Mouse (Mus musculus): ENCODE data around the gene Hist2h4. TPM values are rescaled to one million over a fixed set of nuclear protein-coding genes. Genes with fewer than 3 reads are reported as not detected.
"Not testable (repeated sequence)": the region's sequence is repeated elsewhere in the genome, so short reads cannot be mapped to it uniquely, and the experiment has no call there.

The Hist2h4 gene
- total RNA-seq (2017) = 51.9 and 61.8 TPM in 2 replicates

DNA sequence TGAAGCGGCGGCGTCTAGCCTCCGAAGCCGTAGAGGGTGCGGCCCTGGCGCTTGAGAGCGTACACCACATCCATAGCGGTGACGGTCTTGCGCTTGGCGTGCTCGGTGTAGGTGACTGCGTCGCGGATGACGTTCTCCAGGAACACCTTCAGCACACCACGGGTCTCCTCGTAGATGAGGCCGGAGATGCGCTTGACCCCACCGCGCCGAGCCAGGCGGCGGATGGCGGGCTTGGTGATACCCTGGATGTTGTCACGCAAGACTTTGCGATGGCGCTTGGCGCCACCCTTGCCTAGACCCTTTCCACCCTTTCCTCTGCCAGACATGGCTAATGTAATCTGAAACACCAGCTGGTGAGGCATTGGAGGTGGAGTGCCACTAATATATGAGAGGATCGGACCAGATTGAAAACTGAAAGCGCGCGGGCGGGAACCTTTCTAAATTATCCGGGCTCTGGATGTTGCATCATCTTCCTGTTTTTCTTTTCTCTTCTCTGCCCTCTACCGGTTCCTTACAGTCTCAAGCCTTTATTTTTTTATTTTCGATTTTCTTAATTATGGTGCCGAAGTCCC lies at the start of gene Hist2h4:
Gene Hist2h4, minus strand, starts transcription at position 333 of the 572 bp plus-strand sequence.
- peak; percentile 74 for ATAC-seq (ENCODE audit: extremely low read depth, insufficient number of reproducible peaks, low FRiP score, poor library complexity, severe bottlenecking)

DNA sequence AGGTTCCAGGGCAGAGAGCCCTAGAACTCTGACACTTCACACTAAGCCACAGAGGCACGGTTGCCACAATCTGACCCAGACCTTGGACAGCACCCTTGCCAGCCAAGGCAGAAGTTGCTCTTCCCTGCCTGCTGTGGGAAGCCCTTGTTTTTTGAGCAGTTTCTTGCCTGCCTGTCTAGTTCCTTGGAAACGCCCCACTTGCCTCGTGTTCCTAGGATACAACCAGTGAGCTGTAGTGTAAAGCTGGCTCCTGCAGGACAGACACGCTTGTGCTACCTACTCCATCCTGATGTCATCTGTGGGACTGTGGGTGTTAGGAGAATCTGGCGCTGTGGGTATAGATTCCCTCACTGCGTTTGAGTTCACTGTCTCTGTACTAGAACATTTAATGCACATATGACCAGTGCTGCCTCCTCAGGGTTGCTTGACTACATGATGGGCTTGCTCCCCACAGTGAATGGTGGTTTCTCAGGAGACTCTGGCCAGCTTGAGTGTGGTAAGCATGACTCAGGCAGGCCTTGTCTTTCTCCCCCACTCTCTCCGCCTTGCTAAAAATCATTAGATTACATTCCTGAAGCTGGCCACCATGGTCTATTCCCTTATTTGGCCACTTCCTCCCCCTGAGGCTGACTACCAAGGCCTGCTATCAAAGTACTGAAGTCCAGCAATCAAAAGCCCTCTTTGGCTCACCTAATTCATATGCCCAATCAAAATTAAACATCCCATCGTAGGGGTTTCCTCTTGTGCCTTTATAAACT lies 49.4 kb upstream of the Hist2h4 start:
- ATAC-seq (ENCODE audit: extremely low read depth, insufficient number of reproducible peaks, low FRiP score, poor library complexity, severe bottlenecking) = no peak

DNA sequence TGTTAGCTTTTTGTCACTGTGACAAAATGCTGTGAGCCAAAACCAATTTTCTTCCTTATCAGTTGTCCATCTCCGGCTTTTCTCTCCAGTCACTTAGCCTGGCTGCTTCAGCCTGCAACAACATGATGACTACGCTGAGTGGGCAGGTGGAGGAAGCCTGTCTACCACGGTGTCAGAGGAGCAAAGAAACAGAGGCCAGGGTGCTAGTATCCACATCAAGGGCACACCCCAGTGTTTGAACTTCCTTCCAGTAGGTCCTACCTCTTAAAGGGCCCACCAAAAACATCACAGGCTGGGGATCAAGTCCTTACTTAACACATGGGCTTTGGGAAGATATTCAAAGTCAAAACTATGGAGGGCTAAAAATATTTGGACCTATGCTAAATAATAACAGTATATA lies 46.3 kb upstream of the Hist2h4 start:
- ATAC-seq (ENCODE audit: extremely low read depth, insufficient number of reproducible peaks, low FRiP score, poor library complexity, severe bottlenecking) = no peak

DNA sequence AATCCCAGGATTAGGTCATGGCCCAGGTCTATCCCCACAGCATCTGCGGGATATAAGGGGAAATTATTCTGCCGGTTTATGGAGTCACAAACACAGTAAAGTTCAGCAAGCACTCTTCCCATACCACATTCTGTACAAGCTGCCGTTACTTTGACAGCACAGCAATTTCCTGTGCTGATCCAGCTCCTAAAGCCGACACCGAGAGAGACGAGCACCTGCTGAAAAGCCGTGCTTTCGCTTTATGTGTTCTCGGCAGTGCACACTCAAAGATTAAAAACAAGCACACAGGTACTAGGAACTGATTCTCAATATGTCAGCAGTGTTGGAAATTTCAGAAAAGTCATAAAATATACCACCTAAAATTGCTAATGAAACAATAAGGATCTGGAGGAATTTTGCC lies 43.4 kb upstream of the Hist2h4 start:
- no peak for ATAC-seq (ENCODE audit: extremely low read depth, insufficient number of reproducible peaks, low FRiP score, poor library complexity, severe bottlenecking)

DNA sequence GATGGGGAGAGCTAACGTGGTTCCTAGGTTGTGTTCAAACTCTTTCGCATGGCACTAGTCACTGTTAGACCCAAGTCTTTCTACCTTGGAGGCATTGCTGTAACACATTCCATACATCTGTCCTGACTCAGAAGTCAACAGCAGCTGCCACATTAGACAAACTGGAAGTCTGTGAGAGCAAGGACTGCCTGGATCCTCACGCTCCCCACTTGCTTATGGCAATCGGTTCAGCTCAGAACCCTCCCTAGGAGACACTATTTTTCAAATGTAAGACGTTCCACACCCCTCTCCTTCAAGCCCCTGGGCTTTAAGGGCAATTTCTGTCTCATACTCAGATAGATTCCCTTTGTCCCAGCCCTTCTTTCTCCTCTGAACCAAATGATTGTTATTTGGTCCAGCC lies 39.0 kb upstream of the Hist2h4 start:
- no peak for ATAC-seq (ENCODE audit: extremely low read depth, insufficient number of reproducible peaks, low FRiP score, poor library complexity, severe bottlenecking)

DNA sequence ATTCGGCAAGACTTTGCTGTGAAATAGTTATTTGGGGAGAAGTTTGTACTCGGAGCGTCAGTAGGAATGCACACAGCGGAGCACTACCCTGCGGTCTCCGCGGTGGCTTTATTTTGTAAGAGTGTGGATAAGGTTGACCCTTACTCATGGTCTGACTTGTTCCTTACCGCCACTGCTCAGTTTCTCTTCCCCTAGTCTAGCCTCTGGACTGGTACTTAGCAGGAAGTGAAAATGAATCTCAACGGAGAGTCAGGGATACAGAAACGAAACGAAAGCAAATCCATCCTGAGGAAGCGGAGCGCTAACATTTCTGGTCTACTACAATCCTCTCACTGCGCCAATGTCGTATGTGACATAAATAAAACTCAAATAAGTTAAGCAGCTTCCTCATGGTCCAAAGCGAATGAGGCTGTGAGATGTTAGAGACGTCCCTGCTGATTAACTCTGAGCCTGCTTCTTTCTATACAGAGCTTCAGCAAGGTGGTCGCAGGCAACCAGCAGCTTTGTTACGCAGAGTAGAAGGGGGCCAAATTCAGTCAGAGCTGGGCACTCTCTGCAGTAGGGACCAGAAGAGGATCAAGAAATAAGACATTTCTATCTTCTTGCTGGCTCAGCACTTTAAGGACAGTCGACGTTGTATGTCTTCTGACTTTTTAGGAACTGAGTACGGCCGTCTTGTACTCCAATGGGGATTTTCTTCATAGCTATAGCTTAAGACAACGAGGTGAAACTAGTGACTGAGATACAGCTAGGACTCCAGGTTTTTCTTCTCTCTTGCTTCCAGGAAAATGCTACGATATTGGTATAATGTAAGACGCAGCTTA lies 37.8 kb upstream of the Hist2h4 start:
- ATAC-seq (ENCODE audit: extremely low read depth, insufficient number of reproducible peaks, low FRiP score, poor library complexity, severe bottlenecking) = peak; percentile 33; the same call in 1 of the 2 replicates

DNA sequence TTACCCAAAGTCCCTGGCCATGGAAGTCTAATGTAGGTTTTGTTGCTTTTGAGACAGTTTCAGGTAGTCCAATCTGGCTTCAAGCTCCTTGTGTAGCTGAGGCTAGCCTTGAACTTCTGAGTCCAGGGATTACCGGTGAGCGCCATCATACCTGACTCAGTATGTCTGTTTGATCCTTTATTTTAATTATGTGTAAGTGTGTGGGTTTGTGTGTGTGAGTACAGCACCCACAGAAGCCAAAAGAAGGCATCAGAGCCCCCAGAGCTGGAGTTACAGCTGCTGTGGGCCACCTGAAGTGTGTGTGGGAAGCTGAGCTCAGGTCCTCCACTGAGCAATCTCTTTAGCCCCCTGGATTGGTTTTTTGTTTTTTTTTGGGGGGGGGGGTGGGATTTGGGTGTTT lies 36.5 kb upstream of the Hist2h4 start:
- no peak for ATAC-seq (ENCODE audit: extremely low read depth, insufficient number of reproducible peaks, low FRiP score, poor library complexity, severe bottlenecking)

DNA sequence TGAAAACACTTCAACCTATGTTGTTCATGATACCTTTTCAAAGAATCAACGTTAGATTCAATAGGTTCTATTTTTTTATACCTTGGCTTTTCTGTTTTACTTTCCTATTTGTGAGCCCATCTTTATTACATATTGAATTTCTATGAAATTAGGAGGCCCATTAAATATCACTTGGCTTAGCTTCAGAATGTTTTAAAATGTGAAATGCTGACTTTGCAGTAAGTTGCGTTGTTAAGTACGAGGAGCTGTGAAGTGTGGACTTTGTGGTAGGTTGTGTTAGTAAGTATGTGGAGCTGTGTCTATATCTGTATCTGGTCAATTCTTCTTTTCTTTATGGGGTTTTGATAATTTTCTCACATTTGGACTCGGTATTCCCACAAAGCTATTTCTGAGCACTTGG lies 35.2 kb upstream of the Hist2h4 start:
- no peak for ATAC-seq (ENCODE audit: extremely low read depth, insufficient number of reproducible peaks, low FRiP score, poor library complexity, severe bottlenecking)

DNA sequence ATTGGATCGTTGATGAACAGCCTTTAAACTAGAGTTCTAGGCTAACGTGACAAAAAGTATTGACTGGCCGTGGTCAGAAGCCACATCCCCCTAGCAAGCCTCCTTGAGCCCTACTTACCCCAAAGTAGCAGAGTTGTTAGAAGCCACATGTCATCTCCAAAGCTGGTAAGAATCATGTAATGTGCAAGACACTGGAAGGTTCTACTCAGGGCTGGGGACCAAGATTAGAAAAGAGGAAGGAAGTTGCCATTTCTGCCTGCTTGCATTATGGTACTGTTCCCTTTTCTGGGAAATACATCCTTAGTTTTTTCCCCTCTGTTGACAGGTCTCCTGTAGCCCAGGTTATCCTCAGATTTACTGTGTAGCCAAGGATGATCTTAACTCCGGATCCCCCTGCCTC lies 30.7 kb upstream of the Hist2h4 start, which contains the start of gene Fcgr1:
Gene Fcgr1, minus strand, starts transcription at position 183 of the 400 bp plus-strand sequence.
- 0 out of 2 replicates have a peak, but pooled peaks have one; percentile 26 for ATAC-seq (ENCODE audit: extremely low read depth, insufficient number of reproducible peaks, low FRiP score, poor library complexity, severe bottlenecking)

DNA sequence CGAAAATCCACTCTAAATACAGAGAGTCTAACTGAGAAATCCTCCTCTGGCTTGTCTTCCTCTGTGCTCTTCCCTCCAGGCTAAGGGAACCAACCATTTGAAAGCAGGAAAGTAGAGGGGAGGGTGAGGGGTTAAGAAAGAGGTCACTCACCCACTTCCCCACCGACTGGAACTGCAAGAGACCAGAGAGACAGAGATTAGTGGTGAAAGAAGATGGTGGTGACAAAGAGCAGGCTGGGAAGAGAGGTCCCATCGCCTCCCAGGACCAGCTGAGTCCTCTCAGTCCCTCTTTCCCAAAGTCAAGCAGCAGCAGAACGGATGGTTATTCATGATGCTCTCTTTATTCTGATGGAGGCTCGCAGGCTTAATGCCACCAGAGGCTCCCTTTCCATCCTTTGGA lies 30.3 kb upstream of the Hist2h4 start:
- ATAC-seq (ENCODE audit: extremely low read depth, insufficient number of reproducible peaks, low FRiP score, poor library complexity, severe bottlenecking) = no peak

DNA sequence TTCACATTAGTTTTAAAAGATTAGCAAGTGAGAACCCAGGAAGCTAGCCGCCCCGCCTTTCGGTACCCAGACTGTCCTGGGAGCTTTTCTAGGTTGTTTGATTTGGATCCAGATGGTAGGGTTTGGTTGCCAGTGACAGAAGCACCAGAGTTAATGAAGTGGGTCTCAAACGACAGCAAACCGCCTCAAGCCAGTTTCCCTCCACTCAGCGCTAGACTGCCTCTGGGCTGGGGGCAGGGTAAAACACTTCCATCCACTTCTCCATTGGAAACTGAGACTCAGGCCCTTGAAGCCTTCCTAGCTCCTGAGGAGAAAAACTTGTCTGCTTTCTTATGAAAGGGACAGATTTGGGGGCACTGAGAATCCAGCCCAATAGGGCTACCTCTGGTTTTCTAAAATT lies 29.5 kb upstream of the Hist2h4 start:
- ATAC-seq (ENCODE audit: extremely low read depth, insufficient number of reproducible peaks, low FRiP score, poor library complexity, severe bottlenecking) = no peak

DNA sequence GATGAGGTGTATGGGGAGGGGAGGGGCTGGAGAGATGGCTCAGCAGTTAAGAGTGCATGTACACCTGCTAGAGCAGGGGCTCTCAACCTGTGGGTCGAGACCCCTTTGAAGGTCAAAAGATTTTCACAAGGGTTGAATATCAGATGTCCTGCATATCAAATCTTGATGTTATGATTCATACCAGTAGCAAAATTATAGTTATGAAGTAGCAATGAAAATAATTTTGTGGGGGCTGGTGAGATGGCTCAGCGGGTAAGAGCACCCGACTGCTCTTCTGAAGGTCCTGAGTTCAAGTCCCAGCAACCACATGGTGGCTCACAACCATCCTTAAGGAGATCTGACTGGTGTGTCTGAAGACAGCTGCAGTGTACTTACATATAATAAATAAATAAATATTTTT lies 27.6 kb upstream of the Hist2h4 start:
- ATAC-seq (ENCODE audit: extremely low read depth, insufficient number of reproducible peaks, low FRiP score, poor library complexity, severe bottlenecking) = not testable (repeated sequence)

DNA sequence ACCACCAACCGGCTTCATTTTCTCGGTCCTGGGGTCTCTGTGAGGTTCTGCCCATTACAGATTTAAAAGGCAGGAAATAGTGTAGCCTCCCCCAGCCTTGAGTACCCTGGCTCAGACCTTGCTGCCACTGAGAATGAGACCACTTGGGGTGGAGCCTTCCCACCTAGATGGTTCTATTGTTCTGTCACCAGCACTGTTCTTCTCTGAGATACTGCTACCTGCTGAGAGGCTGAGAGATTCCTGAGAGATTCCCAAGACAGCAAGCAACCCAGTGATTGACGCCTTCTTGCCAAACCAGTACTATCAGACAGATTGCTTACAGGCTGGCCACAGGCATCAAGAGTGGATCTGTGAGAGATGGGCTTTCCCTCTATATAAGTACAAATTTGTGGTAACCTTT lies 26.1 kb upstream of the Hist2h4 start:
- ATAC-seq (ENCODE audit: extremely low read depth, insufficient number of reproducible peaks, low FRiP score, poor library complexity, severe bottlenecking) = no peak

DNA sequence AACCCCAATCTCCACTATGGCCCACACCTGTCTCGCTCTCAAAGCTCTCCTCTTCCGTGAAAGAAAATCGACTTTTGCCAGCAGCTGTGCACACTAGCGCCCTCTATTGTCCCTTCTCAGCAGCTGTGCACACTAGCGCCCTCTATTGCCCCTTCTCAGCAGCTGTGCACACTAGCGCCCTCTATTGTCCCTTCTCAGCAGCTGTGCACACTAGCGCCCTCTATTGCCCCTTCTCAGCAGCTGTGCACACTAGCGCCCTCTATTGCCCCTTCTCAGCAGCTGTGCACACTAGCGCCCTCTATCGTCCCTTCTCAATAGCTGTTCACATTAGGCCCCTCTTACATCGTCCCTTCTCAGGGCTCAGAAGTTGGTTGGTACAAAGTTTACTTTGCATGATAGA lies 24.2 kb upstream of the Hist2h4 start:
- not testable (repeated sequence) for ATAC-seq (ENCODE audit: extremely low read depth, insufficient number of reproducible peaks, low FRiP score, poor library complexity, severe bottlenecking)

DNA sequence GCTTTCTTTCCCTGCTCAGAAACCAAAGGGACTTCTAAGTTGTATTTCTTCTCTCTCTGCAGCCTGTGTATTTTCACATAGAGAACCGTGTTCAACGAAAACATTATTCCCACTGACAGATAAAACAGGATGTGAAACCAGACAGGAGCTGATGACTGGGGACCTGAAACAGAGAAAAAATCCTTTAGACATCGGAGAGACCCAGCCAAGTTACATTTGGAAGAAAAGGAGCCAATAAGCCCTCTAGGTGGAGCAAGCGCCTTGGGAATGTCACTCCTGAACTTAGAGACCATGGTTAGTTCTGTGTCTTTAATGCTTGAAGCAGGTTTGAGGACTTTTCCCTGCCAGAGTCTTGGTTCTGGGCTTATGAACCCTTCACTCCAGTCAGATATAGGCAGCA lies 21.3 kb upstream of the Hist2h4 start:
- no peak for ATAC-seq (ENCODE audit: extremely low read depth, insufficient number of reproducible peaks, low FRiP score, poor library complexity, severe bottlenecking)

DNA sequence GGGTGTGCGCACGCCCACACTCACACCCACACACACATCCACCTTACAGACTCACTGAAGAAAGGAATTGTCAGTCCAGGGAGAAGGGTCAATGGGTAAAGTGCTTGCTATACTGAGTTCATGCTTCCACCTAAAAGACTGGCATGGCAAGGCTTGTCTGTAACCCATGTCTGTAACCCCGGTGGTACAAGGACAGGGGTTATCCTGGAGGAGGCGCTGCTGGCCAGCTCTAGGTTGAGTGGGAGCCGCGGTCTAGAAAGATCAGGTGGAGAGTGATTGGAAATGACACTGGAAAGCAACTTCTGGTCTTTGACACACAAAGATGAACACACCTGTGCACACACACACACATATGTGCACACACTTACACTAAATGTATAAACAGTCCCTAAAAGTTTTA lies 17.5 kb upstream of the Hist2h4 start:
- ATAC-seq (ENCODE audit: extremely low read depth, insufficient number of reproducible peaks, low FRiP score, poor library complexity, severe bottlenecking) = no peak

DNA sequence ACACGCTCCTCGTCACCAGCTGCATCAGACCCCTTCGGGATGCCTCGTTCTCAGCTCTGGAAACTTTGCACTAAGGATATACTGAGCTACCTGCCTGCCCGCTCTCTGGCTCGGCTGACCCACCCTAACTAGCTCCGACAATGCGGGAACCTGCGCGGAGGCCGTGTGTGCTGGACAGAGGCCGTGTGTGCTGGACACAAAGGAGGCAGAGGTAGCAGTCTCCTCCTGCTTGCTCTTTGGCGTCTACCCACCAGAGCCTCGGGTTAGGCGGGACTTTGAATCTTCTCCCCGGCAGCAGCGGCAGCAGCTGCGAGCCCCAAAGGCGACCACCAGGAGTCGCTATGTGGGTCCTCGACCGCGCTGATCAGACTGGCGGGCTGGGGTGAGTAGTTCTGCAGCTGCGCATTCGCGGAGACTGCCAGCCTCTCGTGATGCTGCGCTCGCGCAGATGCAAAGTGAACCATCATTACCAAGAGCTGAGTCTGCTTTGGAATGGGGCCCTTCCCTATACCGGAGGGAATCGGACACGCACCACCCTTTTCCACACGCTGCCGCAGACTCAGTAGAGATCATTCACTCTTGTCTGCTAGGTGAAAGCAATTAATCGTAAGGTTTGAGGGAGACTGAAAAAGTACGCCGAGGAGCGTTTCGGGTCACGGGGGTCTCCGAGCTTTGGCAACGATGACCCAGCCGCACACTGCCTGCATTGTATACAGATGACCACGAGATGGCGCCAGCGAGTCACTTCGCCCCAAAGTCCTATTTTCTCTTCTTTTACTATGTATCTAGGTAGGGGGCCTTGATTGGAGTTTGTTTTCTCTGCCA lies 14.9 kb upstream of the Hist2h4 start:
- ATAC-seq (ENCODE audit: extremely low read depth, insufficient number of reproducible peaks, low FRiP score, poor library complexity, severe bottlenecking) = peak; percentile 90

DNA sequence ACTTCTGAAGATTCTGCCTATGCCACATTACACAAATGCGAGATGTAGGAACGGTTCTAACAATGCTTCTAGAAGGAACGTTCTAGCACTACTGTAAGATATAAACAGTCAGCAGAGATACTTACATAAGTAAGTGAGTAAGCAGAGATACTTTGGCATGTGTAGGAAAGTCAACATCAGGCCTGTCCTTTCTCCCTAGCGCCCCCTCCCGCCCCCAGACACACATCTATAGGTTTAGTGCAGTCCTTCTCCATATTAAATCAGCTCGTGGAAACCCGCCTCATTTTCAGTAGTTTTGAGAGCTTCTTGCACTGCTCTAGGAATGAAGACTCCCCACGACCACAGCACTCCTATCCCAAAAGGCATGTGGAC lies 14.3 kb upstream of the Hist2h4 start:
- peak; percentile 30; the same call in 1 of the 2 replicates for ATAC-seq (ENCODE audit: extremely low read depth, insufficient number of reproducible peaks, low FRiP score, poor library complexity, severe bottlenecking)

Data from neutrophil, adult 5-6 weeks (primary cell).